Mouse (Mus musculus): ENCODE measurements at regions not wholly inside any gene's neighbourhood (a gene's known extent, or its start where the extent isn't known, plus 50 kb on each side); places are given as distances from the start of the nearest gene placed in this dataset.

GRCm38 (mm10) chr13:16315689-16316088 lies 304.0 kb downstream of the Inhba start:
- TF ChIP-seq CTCF (IDR thresholded peaks at IDR 0.05; ENCODE audit: borderline replicate concordance, insufficient read depth, low read length), result no peak
- TF ChIP-seq POLR2A (IDR thresholded peaks at IDR 0.05; ENCODE audit: low read depth, low read length), result no peak
